Mouse (Mus musculus) kidney, embryonic 16.5 days (tissue): ENCODE results near the gene Snx3. TPM values are rescaled to one million over a fixed set of nuclear protein-coding genes. Genes with fewer than 3 reads are reported as not detected.
A peak's percentile ranks its signal among the peaks of the same experiment; 100 is the strongest.

Source experiments
- ATAC-seq: fragments of 200-750 bp; cut with Nextera tagmentation; 2 replicates; pipeline ENCODE4 v1.8.0; 2017; ENCODE audit warnings: moderate TSS enrichment; ENCODE audit not compliant: low FRiP score, low TSS enrichment
- H3K27ac ChIP-seq: fragments of 300-500 bp; sonication (generic); 2 replicates; pipeline ENCODE4 v1.5.1; 2014; ENCODE audit warnings: low read length
- H3K27me3 ChIP-seq: fragments of 300-500 bp; sonication (generic); 2 replicates; pipeline ENCODE4 v1.6.1; 2014; ENCODE audit warnings: low read length, control low read depth, mixed read lengths; ENCODE audit not compliant: insufficient read depth
- H3K36me3 ChIP-seq: fragments of 300-500 bp; sonication (generic); 2 replicates; pipeline ENCODE4 v1.6.1; 2014; ENCODE audit warnings: low read length, control low read depth, mixed read lengths; ENCODE audit not compliant: insufficient read depth
- H3K4me1 ChIP-seq: fragments of 300-500 bp; sonication (generic); 2 replicates; pipeline ENCODE4 v1.6.1; 2014; ENCODE audit warnings: low read length, control low read depth, mixed read lengths; ENCODE audit not compliant: insufficient read depth
- H3K4me2 ChIP-seq: fragments of 300-500 bp; sonication (generic); replicated peaks from 2 replicates; pipeline ENCODE4 v1.6.1; 2014; ENCODE audit warnings: low read depth, low read length
- H3K4me3 ChIP-seq: fragments of 300-500 bp; sonication (generic); 2 replicates; pipeline ENCODE4 v1.5.1; 2014; ENCODE audit warnings: mild to moderate bottlenecking, low read length
- H3K9ac ChIP-seq: fragments of 300-500 bp; sonication (generic); replicated peaks from 2 replicates; pipeline ENCODE4 v1.6.1; 2014; ENCODE audit warnings: low read length
- H3K9me3 ChIP-seq: fragments of 300-500 bp; sonication (generic); 2 replicates; pipeline ENCODE4 v1.6.1; 2016; ENCODE audit warnings: low read length, control low read depth
- WGBS: fragments of 180-500 bp; shearing (Covaris S2); extraction: QIAGEN DNeasy Blood & Tissue Kit; methylation state at CpG from one replicate; pipeline ENCODE4 v1.1.7; 2014; 5-methylcytosine and 5-hydroxymethylcytosine counted together
- polyA plus RNA-seq: library from polyadenylated mRNA; unstranded; fragments of >200 nt; fragmentation: Nextera tagmentation; extraction: Ambion mirVana; gene quantifications from 2 replicates; pipeline ENCODE4 v1.2.1, GENCODE M21; 2015

The Snx3 gene
- polyA plus RNA-seq, 1 experiment from 2014 or later = 371 TPM

GRCm38 (mm10) chr10:42525682-42526081 lies 23.9 kb downstream of the Snx3 start:
- 95% methylated on average over 3 of the region's 3 CpGs for WGBS
- Histone ChIP-seq H3K9ac (no peak overlapping the region), H3K4me1 (peaks cover 6% of the 10 kb centered on the region; the same call in 1 of the 2 replicates), H3K4me2 (no peak overlapping the region), H3K9me3 (no peaks in the 10 kb centered on the region), H3K27me3 (no peaks in the 10 kb centered on the region), H3K27ac (no peak overlapping the region), H3K36me3 (peaks cover 39% of the 10 kb centered on the region), H3K4me3 (no peak overlapping the region)
- ATAC-seq = no peak

- no peak overlapping the region for H3K4me2 ChIP-seq
- ATAC-seq = no peak
- no peak overlapping the region for H3K4me3 ChIP-seq
- 88% methylated on average over 11 of the region's 11 CpGs for WGBS
- H3K27me3 ChIP-seq = no peaks in the 10 kb centered on the region
- no peak overlapping the region for H3K27ac ChIP-seq
- no peaks in the 10 kb centered on the region for H3K4me1 ChIP-seq
- no peaks in the 10 kb centered on the region for H3K9me3 ChIP-seq
- peaks cover 39% of the 10 kb centered on the region for H3K36me3 ChIP-seq
- no peak overlapping the region for H3K9ac ChIP-seq
These were observed 32.1 kb downstream of the Snx3 start for GRCm38 (mm10) chr10:42533836-42534453.

GRCm38 (mm10) chr10:42537571-42538316 lies 35.9 kb downstream of the Snx3 start:
- Histone ChIP-seq H3K27me3 (no peaks in the 10 kb centered on the region), H3K27ac (no peak overlapping the region), H3K4me2 (no peak overlapping the region), H3K36me3 (peaks cover 23% of the 10 kb centered on the region; the same call in 1 of the 2 replicates), H3K9me3 (no peaks in the 10 kb centered on the region), H3K4me1 (no peaks in the 10 kb centered on the region), H3K9ac (no peak overlapping the region), H3K4me3 (no peak overlapping the region)
- no peak for ATAC-seq
- 86% methylated on average over 9 of the region's 9 CpGs for WGBS

GRCm38 (mm10) chr10:42545707-42546503 lies 44.1 kb downstream of the Snx3 start:
- WGBS = 78% methylated on average over 6 of the region's 6 CpGs
- ATAC-seq = no peak; the same call in 1 of the 2 replicates
- no peak overlapping the region for H3K27ac ChIP-seq
- H3K9ac ChIP-seq = no peak overlapping the region
- H3K4me2 ChIP-seq = no peak overlapping the region
- H3K27me3 ChIP-seq = no peaks in the 10 kb centered on the region
- no peak overlapping the region for H3K4me3 ChIP-seq
- no peaks in the 10 kb centered on the region for H3K9me3 ChIP-seq
- H3K36me3 ChIP-seq = no peaks in the 10 kb centered on the region
- H3K4me1 ChIP-seq = no peaks in the 10 kb centered on the region

- H3K4me2 ChIP-seq = no peak overlapping the region
- no peak overlapping the region for H3K4me3 ChIP-seq
- no peaks in the 10 kb centered on the region for H3K9me3 ChIP-seq
- no peaks in the 10 kb centered on the region for H3K36me3 ChIP-seq
- no peak for ATAC-seq
- H3K4me1 ChIP-seq = no peaks in the 10 kb centered on the region
- H3K27ac ChIP-seq = no peak overlapping the region
- 92% methylated on average over 3 of the region's 3 CpGs for WGBS
- no peak overlapping the region for H3K9ac ChIP-seq
- H3K27me3 ChIP-seq = no peaks in the 10 kb centered on the region
These were observed 44.7 kb downstream of the Snx3 start for GRCm38 (mm10) chr10:42546507-42546906.

- Histone ChIP-seq H3K9me3 (no peaks in the 10 kb centered on the region), H3K27me3 (peaks cover 18% of the 10 kb centered on the region), H3K36me3 (no peaks in the 10 kb centered on the region), H3K4me1 (no peaks in the 10 kb centered on the region), H3K4me3 (no peak overlapping the region), H3K4me2 (no peak overlapping the region), H3K27ac (no peak overlapping the region), H3K9ac (no peak overlapping the region)
- ATAC-seq = no peak
- WGBS = 77% methylated on average over 5 of the region's 5 CpGs
These were observed 57.9 kb downstream of the Snx3 start for GRCm38 (mm10) chr10:42559581-42560200.

GRCm38 (mm10) chr10:42562272-42562671 lies 60.4 kb downstream of the Snx3 start:
- peak; percentile 54; the same call in 1 of the 2 replicates for ATAC-seq
- Histone ChIP-seq H3K4me1 (no peaks in the 10 kb centered on the region), H3K27me3 (peaks cover 43% of the 10 kb centered on the region), H3K9ac (no peak overlapping the region), H3K4me2 (no peak overlapping the region), H3K36me3 (no peaks in the 10 kb centered on the region), H3K4me3 (no peak overlapping the region), H3K9me3 (no peaks in the 10 kb centered on the region), H3K27ac (no peak overlapping the region)
- WGBS = 2% methylated on average over 12 of the region's 12 CpGs

- H3K4me3 ChIP-seq = no peak overlapping the region
- H3K4me2 ChIP-seq = no peak overlapping the region
- H3K36me3 ChIP-seq = no peaks in the 10 kb centered on the region
- no peak overlapping the region for H3K9ac ChIP-seq
- H3K27ac ChIP-seq = no peak overlapping the region
- no peaks in the 10 kb centered on the region for H3K9me3 ChIP-seq
- H3K27me3 ChIP-seq = peaks cover 94% of the 10 kb centered on the region
- H3K4me1 ChIP-seq = no peaks in the 10 kb centered on the region
- WGBS = under 1% methylated on average over 20 of the region's 20 CpGs
- ATAC-seq = no peak
These were observed 70.7 kb downstream of the Snx3 start for GRCm38 (mm10) chr10:42572567-42572966.

GRCm38 (mm10) chr10:42572971-42573370 lies 71.1 kb downstream of the Snx3 start:
- Histone ChIP-seq H3K4me2 (no peak overlapping the region), H3K27me3 (peaks cover 96% of the 10 kb centered on the region), H3K9ac (no peak overlapping the region), H3K4me1 (no peaks in the 10 kb centered on the region), H3K27ac (no peak overlapping the region), H3K4me3 (no peak overlapping the region), H3K9me3 (no peaks in the 10 kb centered on the region), H3K36me3 (no peaks in the 10 kb centered on the region)
- ATAC-seq = no peak
- WGBS = 2% methylated on average over 15 of the region's 15 CpGs
